Mouse (Mus musculus) layer of hippocampus, adult 6 months (tissue): ENCODE results near the gene Tmem54. TPM values are rescaled to one million over a fixed set of nuclear protein-coding genes. Genes with fewer than 3 reads are reported as not detected.

Experiments
- long read RNA-seq, 2 experiments: library from polyadenylated mRNA; unstranded; transcript quantifications; one replicate each; pipeline ENCODE4 v2.0.0; 2019 to 2020
- polyA plus RNA-seq: library from polyadenylated mRNA; unstranded; fragments of <200 nt; fragmentation: Nextera tagmentation; gene quantifications from 2 replicates; pipeline ENCODE4 v1.2.3, GENCODE M21; 2021

Gene Tmem54
- polyA plus RNA-seq = not detected in 2 replicates
- long read RNA-seq, experiment 1 = 0 reads
- long read RNA-seq, experiment 2 = 0 reads

DNA sequence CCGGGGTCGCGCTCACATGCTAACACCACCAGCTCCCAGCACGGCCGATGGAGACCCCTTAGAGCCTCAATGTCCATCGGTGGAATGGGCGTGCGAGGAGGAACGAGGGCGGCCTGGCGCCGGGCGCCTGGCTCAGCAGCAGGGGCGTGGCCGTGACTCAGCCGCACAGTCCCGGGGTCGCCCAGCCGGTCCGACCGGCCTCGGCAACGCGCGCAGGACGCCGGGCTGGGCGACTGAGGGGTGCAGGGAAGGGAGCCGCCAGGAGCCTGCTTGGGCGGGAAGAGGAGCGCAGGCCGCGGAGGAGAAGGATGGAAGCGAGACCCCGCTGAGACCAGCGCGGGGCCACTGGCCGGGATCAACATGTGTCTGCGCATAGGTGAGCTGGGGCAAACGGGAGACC, at the start of gene Tmem54:
TSS of gene Tmem54 (plus strand) at position 193 of the 400 bp plus-strand sequence.

DNA sequence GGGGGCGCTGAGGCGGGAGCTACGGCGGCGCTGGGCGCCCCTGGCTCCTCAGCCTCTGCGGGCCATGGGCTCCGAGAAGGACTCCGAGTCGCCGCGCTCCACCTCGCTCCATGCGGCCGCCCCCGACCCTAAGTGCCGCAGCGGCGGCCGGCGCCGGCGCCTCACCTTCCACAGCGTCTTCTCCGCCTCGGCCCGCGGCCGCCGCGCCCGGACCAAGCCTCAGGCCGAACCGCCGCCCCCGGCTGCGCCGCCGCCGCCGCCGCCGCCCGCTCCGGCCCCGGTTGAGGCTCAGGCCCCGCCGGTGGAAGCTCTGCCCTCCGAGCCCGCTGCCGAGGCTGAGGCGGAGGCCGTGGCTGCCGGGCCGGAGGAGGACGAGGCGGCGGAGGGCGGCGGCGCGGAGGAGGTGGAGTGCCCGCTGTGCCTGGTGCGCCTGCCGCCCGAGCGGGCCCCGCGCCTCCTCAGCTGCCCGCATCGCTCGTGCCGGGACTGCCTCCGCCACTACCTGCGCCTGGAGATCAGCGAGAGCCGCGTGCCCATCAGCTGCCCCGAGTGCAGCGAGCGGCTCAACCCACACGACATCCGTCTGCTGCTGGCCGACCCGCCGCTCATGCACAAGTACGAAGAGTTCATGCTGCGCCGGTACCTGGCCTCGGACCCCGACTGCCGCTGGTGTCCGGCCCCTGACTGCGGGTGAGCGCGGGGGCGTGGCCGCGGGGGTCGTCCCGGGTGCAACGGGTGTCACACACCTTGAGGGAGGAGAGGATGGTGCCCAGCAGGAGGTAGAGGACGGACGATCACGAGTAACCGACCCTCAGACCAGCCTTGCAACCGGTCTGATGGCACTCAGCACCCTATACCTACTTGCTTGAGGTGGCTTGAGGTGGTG, 46.9 kb upstream of the Tmem54 start, which contains the start of gene Rnf19b:
TSS of gene Rnf19b (plus strand) at position 65 of the 886 bp plus-strand sequence.

GRCm38 (mm10) chr4:129121569-129122086, 16.3 kb downstream of the Tmem54 start, which contains the start of gene Hpca:
TSS of gene Hpca (minus strand) at chr4:129122036.

GRCm38 (mm10) chr4:129136579-129137391, 31.4 kb downstream of the Tmem54 start, which contains the start of gene Fndc5:
TSS of gene Fndc5 (plus strand) at chr4:129136999.

Other genes starting within 250 kb of the Tmem54 start
- 4.8 and 7.2 TPM in 2 replicates for gene Trim62, start 222.0 kb upstream of the Tmem54 start, polyA plus RNA-seq
- 5.8 and 6.2 TPM in 2 replicates for gene Azin2, start 143.1 kb upstream of the Tmem54 start, polyA plus RNA-seq
- 30.3 and 35.0 TPM in 2 replicates for gene Ak2, start 113.6 kb upstream of the Tmem54 start, polyA plus RNA-seq
- 4.0 and 5.0 TPM in 2 replicates for gene Rnf19b, start 47.3 kb upstream of the Tmem54 start, polyA plus RNA-seq
- gene Hpca, start 16.5 kb downstream of the Tmem54 start, polyA plus RNA-seq = 971 and 1,027 TPM in 2 replicates
- gene Fndc5, start 31.5 kb downstream of the Tmem54 start, polyA plus RNA-seq = 11.0 and 11.6 TPM in 2 replicates
- 7.7 and 9.4 TPM in 2 replicates for gene S100pbp, start 84.2 kb downstream of the Tmem54 start, polyA plus RNA-seq
- 57.2 and 58.5 TPM in 2 replicates for gene Yars, start 84.2 kb downstream of the Tmem54 start, polyA plus RNA-seq
- 3.5 and 6.9 TPM in 2 replicates for gene C77080, start 155.9 kb downstream of the Tmem54 start, polyA plus RNA-seq
- gene Sync, start 182.1 kb downstream of the Tmem54 start, polyA plus RNA-seq = 0.35 and 0.41 TPM in 2 replicates
- gene Rbbp4, start 229.8 kb downstream of the Tmem54 start, polyA plus RNA-seq = 44.3 and 45.5 TPM in 2 replicates
- 65.1 and 79.8 TPM in 2 replicates for gene Zbtb8os, start 230.1 kb downstream of the Tmem54 start, polyA plus RNA-seq